ENCODE assay signal across 8 mouse cellular contexts in the genomic region with DNA sequence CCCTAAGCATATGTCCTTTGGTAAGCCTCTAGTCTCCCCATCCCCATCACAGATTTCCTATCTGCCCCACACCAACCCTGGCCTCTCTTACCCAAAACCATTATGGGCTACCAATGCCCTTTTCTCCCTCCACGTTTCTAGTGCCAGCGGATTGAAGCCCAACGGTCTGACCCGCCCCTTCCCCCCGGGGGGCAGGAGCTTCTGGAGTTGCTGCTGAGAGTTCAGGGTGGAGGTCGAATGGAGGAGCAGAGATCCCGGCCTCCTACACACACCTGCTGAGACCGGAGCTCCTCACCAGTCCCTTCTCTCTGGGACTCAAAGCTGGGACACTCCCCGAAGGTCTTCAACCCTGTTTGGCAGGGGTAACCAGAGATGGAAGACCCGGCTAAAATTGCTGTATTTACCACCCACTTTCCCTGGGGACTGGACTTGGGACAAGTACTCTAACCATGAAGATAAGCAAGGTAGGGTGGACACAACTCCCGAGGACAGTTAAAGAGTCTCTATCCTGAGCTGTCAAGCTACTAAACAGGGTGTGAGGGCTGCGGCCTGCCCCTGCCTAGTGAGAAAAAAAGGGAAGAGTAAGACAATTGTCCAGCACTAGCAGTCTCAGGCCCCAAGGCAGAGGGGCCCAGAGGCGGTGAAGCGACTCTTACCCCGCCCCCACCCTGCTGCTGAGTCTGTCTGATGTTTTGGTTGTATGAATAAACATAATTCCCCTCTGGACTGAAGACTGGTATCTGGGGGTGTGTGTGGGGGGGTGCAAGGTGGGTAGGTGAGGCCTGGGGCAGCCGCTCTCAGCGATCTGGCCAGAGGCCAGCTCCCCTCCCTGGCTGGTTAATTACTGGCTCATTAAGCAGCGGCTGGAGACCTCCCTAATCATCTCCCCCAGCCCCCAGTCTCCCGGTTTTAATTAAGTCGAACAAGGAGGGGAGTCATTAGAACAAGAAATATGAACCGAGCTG. TPM values are rescaled to one million over a fixed set of nuclear protein-coding genes. Genes with fewer than 3 reads are reported as not detected.
DNase-seq lines count a peak whose midpoint lies in the region; ATAC-seq lines count a peak whose summit lies in the region.

A gene (plus strand): TSS at position 238 of the 965 bp plus-strand sequence.

- peak within 1 kb of the TSS; percentile 99 for H3K9ac ChIP-seq in kidney, embryonic 14.5 days (ENCODE audit: low read depth, low read length)
- H3K9ac ChIP-seq in liver, embryonic 13.5 days = peak within 1 kb of the TSS; percentile 89
- peak within 1 kb of the TSS; percentile 98 for H3K9ac ChIP-seq in neural tube, embryonic 12.5 days

- H3K9me3 ChIP-seq in kidney, embryonic 14.5 days (ENCODE audit: control insufficient read depth, low read length) = no peaks in the 10 kb centered on the region
- H3K9me3 ChIP-seq in liver, embryonic 13.5 days (replicated peaks) = no peaks in the 10 kb centered on the region
- no peaks in the 10 kb centered on the region for H3K9me3 ChIP-seq in neural tube, embryonic 12.5 days

- H3K36me3 ChIP-seq in kidney, embryonic 14.5 days (ENCODE audit: control insufficient read depth, insufficient read depth, low read length) = peaks cover 23% of the 10 kb centered on the region
- peaks cover 23% of the 10 kb centered on the region for H3K36me3 ChIP-seq in liver, embryonic 13.5 days
- H3K36me3 ChIP-seq in neural tube, embryonic 12.5 days = peaks cover 19% of the 10 kb centered on the region

- H3K4me1 ChIP-seq in kidney, embryonic 14.5 days (ENCODE audit: control insufficient read depth, insufficient read depth, low read length) = peaks cover 61% of the 10 kb centered on the region
- H3K4me1 ChIP-seq in liver, embryonic 13.5 days (replicated peaks) = peaks cover 87% of the 10 kb centered on the region
- peaks cover 70% of the 10 kb centered on the region for H3K4me1 ChIP-seq in neural tube, embryonic 12.5 days

- no peaks in the 10 kb centered on the region for H3K27me3 ChIP-seq in kidney, embryonic 14.5 days (ENCODE audit: control insufficient read depth, insufficient read depth, low read length)
- peaks cover 2% of the 10 kb centered on the region; the same call in 1 of the 2 replicates for H3K27me3 ChIP-seq in liver, embryonic 13.5 days
- no peaks in the 10 kb centered on the region for H3K27me3 ChIP-seq in neural tube, embryonic 12.5 days (replicated peaks)

- H3K4me2 ChIP-seq in kidney, embryonic 14.5 days (replicated peaks; ENCODE audit: low read depth, low read length) = peak within 1 kb of the TSS; percentile 94
- peak within 1 kb of the TSS; percentile 99 for H3K4me2 ChIP-seq in liver, embryonic 13.5 days
- peak within 1 kb of the TSS; percentile 93 for H3K4me2 ChIP-seq in neural tube, embryonic 12.5 days (replicated peaks)

- peak; percentile 33 to 47 for DNase-seq in right cerebral cortex, postnatal 10 days (ENCODE audit: low spot score in 2 of 2)
- no peak for DNase-seq in right cerebral cortex, postnatal 25 days
- peak; percentile 41 to 56 for DNase-seq in heart, adult 18-20 months
- no peak for DNase-seq in liver, embryonic 13.5 days
- DNase-seq in right cerebral cortex, adult 18-20 months = no peak

- no peak for ATAC-seq in common myeloid progenitor, adult 5-6 weeks (replicated peaks; ENCODE audit: low read depth, poor library complexity, severe bottlenecking)
- peak; percentile 33 for ATAC-seq in kidney, embryonic 14.5 days (ENCODE audit: low FRiP score, low TSS enrichment)
- ATAC-seq in liver, embryonic 13.5 days (ENCODE audit: low read depth) = no peak
- peak; percentile 4; the same call in 1 of the 2 replicates for ATAC-seq in neural tube, embryonic 12.5 days (ENCODE audit: low FRiP score, low read depth)

- peak within 1 kb of the TSS; percentile 100 for H3K27ac ChIP-seq in kidney, embryonic 14.5 days (ENCODE audit: low read depth, low read length)
- peak within 1 kb of the TSS; percentile 92 for H3K27ac ChIP-seq in liver, embryonic 13.5 days
- peak within 1 kb of the TSS; percentile 96 for H3K27ac ChIP-seq in neural tube, embryonic 12.5 days

- H3K4me3 ChIP-seq in kidney, embryonic 14.5 days (ENCODE audit: low read length) = peak within 1 kb of the TSS; percentile 88
- H3K4me3 ChIP-seq in liver, embryonic 13.5 days (replicated peaks) = peak within 1 kb of the TSS; percentile 85
- peak within 1 kb of the TSS; percentile 84 for H3K4me3 ChIP-seq in neural tube, embryonic 12.5 days

- 1% methylated on average over 21 of the region's 21 CpGs for WGBS in kidney, embryonic 14.5 days
- 8% methylated on average over 21 of the region's 21 CpGs for WGBS in liver, embryonic 13.5 days (ENCODE audit: insufficient replicate concordance)
- 2% methylated on average over 21 of the region's 21 CpGs for WGBS in neural tube, embryonic 12.5 days

RNA-seq across cellular contexts. Expression of the gene that starts here (rescaled TPM):
- 22.5 and 29.4 TPM in 2 replicates for total RNA-seq in common myeloid progenitor, adult 5-6 weeks (2017)
- 10 to 100 TPM; 13.6 to 17.4 TPM for total RNA-seq in heart, adult 18-20 months (2021)
- 17.8 and 20.9 TPM in 2 replicates for polyA plus RNA-seq in kidney, embryonic 14.5 days (2014; fragmentation: Nextera tagmentation; extraction: Ambion mirVana)
- 3.8 TPM in 2 replicates for polyA plus RNA-seq in liver, embryonic 13.5 days (2015; fragmentation: Nextera tagmentation; extraction: Ambion mirVana)
- 17.1 and 18.4 TPM in 2 replicates for polyA plus RNA-seq in neural tube, embryonic 12.5 days (2016; fragmentation: Nextera tagmentation; extraction: Ambion mirVana)

Comparison
In these comparisons a context has a peak if more than half of its experiments do, and no peak if none do; other contexts are left out.
1. DNase-seq: peak in right cerebral cortex, postnatal 10 days (2 of 2) and heart, adult 18-20 months (2 of 2); none in right cerebral cortex, postnatal 25 days (single experiment), liver, embryonic 13.5 days (single experiment) and right cerebral cortex, adult 18-20 months (single experiment).
2. ATAC-seq: peak in kidney, embryonic 14.5 days (single experiment) and neural tube, embryonic 12.5 days (single experiment); none in common myeloid progenitor, adult 5-6 weeks (single experiment) and liver, embryonic 13.5 days (single experiment).
3. Peak in every context shown above with its lines, with median percentiles within 50 percentile points of each other: H3K27ac ChIP-seq, H3K4me2 ChIP-seq, H3K4me3 ChIP-seq and H3K9ac ChIP-seq.